In the genomic region with DNA sequence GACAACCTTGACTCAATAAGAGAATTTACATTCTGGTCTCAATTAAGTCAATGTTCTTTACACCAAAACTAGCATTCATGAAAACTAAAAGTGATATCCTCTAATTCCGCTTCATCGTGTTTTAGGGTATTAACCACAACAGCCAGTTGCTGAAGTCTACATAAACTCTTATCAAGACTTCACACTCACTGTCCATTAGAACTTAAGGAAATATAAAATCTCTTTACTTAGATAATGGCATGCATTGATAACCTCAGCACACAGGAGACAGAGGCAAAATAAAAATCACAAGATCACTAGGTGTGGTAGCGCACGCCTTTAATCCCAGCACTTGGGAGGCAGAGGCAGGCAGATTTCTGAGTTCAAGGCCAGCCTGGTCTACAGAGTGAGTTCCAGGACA, we compare ENCODE assay signal across 16 mouse cellular contexts.
"Had no signal": no experiment of that assay in that cellular context is flagged by ENCODE, and none has a peak within 500 bp of the region (broad histone marks: within the 10 kb centered on the region; RNA-seq: fewer than 3 reads in every experiment).

No protein-coding gene starts in this region.

- H3K4me3 ChIP-seq: neural tube, embryonic 12.5 days; neural tube, embryonic 13.5 days; neural tube, embryonic 15.5 days; stomach, embryonic 15.5 days had no signal

- H3K9ac ChIP-seq: neural tube, embryonic 12.5 days; neural tube, embryonic 13.5 days; neural tube, embryonic 15.5 days; stomach, embryonic 15.5 days had no signal

- H3K27me3 ChIP-seq: neural tube, embryonic 12.5 days; neural tube, embryonic 13.5 days; neural tube, embryonic 15.5 days; stomach, embryonic 15.5 days had no signal

- DNase-seq: retina, postnatal 1 day; right cerebral cortex, adult 18-20 months; right cerebral cortex, postnatal 14 days; right cerebral cortex, postnatal 25 days; right cerebral cortex, postnatal 4 days; spleen, adult 18-20 months; thymus, adult 18-20 months; thymus, adult 2 months; thymus, postnatal 14 days; thymus, postnatal 36 days; thymus, postnatal 4 days had no signal

- H3K27ac ChIP-seq: neural tube, embryonic 12.5 days; neural tube, embryonic 13.5 days; neural tube, embryonic 15.5 days; stomach, embryonic 15.5 days; stomach, postnatal 0 days had no signal

- H3K4me1 ChIP-seq: neural tube, embryonic 12.5 days; neural tube, embryonic 13.5 days; neural tube, embryonic 15.5 days; stomach, embryonic 15.5 days had no signal

- H3K36me3 ChIP-seq: neural tube, embryonic 12.5 days; stomach, embryonic 15.5 days had no signal

- H3K9me3 ChIP-seq: neural tube, embryonic 12.5 days; neural tube, embryonic 13.5 days; neural tube, embryonic 15.5 days; stomach, embryonic 15.5 days had no signal
